Mouse (Mus musculus) heart, adult 11 months (tissue): ENCODE results near the gene Iqch.

Source experiments
- DNase-seq: peaks from one replicate; pipeline ENCODE4 v3.0.0; 2022

Iqch gene

DNA sequence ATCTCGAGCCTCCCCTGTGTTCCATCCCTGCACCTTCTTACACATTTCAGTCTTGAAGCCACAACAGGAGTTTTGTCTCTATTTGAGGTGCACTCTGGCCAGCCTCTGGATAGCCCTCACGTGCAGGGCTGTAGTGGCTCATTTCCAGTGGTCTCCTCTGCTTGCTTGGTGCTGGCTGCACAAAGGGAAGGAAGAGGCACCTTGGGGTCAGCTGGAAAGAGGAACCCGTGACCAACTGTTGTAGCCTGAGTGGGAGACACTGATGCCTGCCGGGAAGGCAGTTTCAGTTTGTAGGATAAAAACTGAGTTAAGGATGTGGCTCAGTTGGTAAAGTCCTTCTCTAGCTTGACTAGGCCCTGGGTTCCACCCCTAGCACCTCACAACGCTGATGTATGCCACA is 9.7 kb upstream of the Iqch start:
- DNase-seq = peak; percentile 91

- DNase-seq = peak; percentile 95
These were observed 8.6 kb upstream of the Iqch start for GRCm38 (mm10) chr9:63610841-63611366.

DNA sequence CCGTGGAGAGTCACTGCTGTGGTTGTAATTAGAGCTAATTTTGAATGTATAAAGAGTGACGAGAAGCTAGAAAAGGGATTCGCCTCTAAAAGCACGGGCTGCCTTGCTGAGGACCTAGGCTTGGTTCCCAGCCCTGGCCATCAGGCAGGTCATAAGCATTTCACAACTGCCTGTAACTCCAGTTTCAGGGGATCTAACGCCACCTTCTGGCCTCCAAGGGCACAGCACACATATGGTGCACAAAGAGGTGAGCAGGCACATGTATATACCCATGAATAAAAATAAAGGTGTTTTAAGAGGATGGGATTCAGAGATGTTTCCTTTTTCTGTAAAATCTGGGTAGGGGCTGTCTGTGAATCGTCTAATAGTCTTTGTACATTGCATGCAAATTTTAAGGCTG is 7.9 kb upstream of the Iqch start:
- no peak for DNase-seq

DNA sequence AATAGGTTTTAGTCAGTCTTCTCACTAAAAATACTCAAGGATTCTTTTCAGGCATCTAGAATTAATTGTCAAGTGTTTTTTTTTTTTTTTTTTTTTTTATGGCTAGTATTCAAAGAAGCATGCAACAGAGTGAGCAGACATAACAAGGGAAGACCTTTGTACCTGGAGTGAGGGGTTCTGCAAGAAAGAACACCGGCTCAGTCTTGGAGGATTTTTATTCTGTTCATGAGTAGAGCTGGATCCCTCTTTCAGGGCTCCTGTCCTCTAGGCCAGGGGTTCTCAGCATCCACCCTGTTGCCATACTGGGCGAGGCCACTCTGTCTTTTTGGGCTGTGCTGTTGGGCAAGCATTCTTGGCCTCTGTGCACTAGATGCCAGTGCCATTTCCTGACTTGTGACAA is 7.5 kb upstream of the Iqch start:
- DNase-seq = no peak

DNA sequence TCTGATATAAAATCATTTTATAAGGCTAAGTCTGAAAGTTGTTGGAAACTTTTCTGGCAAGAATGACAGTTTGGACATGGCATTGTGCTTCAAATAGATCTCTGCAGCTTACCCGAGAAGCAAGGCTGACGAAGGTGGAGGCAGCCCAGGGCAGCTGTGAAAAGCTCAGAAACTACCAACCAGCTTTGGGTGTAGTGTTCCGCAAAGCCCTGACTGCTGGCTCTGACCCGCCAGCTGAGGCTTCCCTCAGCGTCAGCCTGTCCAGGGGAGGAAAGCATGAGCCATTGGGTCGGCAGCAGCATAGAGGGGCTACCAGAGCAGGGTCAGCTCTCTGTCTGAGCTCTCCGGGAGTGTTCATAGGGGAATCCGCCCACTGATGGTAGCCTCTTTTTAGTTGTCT is 7.0 kb upstream of the Iqch start:
- DNase-seq = no peak

- DNase-seq = no peak
These were observed 5.7 kb upstream of the Iqch start for GRCm38 (mm10) chr9:63608006-63608405.

GRCm38 (mm10) chr9:63606594-63606993 is 4.3 kb upstream of the Iqch start:
- DNase-seq = no peak

GRCm38 (mm10) chr9:63603849-63604248 is 1.6 kb upstream of the Iqch start:
- peak; percentile 85 for DNase-seq

DNA sequence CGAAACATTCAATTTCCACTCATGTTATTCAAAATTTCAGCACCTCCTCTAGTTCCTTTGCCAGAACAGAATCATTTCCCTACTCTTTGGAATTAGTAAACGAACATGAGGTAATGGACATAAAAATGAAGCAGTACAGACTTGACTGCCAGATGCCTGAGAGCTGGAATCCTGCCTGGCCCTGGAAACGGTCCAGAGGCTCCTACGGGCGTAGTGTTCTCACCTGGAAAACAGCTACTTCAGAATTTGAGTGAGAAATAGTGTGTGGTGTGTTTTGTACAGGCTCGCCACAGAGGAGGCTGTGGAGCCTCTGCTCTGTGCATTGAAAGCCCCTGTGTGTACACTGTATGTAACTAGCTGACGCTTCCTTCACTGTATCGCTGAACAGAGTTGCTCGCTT is 5.6 kb downstream of the Iqch start:
- no peak for DNase-seq

DNA sequence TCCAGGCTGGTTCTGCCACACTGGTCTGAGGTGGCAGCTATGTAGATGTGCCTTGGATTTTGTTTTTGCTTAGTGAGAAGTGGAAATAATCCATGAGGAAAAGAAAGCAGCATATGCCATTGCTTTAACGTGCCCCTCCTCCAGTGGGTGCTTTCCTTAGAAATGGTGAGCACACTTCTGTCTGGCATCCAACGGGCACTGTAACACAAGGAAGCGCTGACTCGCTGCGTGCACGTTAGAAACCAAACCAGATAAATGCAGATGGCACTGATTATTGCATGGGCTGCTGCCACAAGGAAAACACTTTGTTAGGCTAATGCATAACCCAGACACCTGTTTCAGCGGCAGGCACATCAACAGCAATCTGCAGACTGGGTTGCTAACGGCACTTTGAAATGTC is 6.6 kb downstream of the Iqch start:
- DNase-seq = peak; percentile 66

- DNase-seq = peak; percentile 60
These were observed 7.3 kb downstream of the Iqch start for GRCm38 (mm10) chr9:63595032-63595431.

DNA sequence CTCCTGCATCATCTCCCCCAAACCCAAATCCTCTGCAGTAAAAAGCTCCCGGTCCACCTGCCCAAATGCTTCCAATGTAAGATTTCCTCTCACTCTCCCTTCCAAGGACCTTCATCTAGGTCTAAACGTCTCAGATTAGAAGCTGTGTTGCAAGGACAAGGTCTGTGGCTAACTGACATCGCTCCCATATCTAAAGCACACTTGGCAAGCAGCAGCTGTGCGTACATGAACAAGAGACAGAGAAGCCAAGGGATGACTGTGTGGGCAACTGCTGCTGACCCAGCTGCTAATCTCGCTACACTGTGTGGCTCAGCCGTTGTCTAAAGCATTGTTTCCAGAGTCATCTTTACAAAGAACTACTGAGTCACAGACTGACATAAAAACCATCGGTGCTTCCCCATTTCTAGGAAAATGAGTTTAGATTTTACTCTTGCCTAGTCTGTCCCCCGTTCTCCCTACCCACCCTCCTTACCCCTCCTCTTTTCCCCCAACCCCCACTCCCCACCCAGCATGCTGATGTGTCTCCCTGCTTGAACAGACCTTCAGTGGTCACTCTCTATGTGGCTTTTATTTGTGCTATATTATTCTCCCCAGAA is 10.5 kb downstream of the Iqch start:
- peak; percentile 70 for DNase-seq

- peak; percentile 23 for DNase-seq
These were observed 11.7 kb downstream of the Iqch start for GRCm38 (mm10) chr9:63590592-63590991.

- peak; percentile 68 for DNase-seq
These were observed 13.1 kb downstream of the Iqch start for GRCm38 (mm10) chr9:63589209-63589608.

DNA sequence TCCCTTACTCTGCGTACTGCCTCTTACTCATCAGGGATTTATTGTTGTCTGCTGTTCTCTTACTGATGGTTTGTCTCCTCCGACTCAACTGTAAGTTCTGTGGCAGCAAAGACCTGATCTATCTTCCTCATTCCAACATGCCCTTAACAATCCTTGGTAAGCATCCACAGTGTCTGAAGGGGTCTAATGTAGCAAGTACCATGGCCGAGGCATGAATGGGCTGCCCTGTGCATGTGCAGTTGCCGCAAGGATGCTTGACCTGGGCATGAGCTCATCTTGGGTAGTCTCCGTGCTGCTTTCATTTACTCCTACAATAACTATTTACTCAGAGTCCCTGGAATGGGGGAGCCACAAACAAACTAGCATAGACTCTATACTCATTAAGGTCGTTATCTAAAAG is 17.0 kb downstream of the Iqch start:
- DNase-seq = peak; percentile 59

DNA sequence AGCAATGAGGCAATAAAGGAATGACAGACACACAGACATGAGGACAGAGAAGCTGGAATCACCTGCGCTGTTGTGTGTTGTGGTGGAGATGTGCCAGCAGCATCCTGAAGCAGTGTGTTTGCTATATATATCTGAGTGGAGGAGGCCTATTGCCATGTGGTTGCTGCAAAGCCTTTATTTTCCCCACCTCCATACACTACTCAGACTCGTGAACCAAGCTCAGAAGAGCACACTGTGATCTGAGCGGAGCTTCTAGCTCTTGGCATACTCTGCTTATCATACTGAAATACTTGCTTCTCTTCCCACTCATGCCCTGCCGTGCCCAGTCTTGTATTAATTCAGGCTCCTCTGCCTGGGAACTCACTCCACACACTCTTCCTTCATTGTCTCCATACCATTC is 20.5 kb downstream of the Iqch start:
- DNase-seq = peak; percentile 76

DNA sequence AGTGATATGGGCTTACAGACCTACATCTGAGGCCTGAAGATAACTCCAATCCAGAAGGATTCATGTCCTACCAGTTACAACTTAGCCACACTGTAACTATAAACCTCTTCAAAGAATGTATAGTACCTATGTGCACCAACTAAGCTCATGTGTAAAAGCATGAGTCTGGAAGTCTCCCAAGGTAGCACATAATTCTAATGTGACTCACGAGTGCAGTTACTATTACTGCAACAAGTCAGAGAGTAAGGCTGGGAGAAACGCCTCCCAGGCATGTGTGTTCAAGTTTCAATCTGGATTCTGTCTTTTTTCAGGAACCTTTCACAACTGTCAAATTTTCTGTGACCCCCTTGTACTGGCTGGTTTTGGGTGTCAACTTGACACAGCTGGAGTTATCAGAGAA is 22.2 kb downstream of the Iqch start:
- DNase-seq = no peak

DNA sequence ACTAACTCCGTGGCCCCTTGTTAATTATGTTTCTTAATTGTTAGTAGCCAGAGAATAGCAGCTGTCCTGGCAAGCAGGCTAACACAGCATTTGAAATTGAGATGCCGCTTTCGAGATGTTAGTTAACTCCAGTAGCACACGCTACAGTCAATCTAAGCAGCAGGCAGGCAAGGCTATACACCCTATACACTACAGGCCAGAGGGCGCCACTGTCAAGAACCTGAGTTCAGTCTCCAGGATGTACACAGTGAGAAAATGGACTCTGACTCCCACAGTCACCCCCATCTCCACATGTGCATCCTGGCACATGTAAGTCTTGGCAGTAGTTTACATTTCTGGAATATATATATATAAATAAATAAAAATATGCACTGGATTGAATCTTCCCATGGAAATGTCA is 22.6 kb downstream of the Iqch start:
- DNase-seq = peak; percentile 59

GRCm38 (mm10) chr9:63577469-63577868 is 24.8 kb downstream of the Iqch start:
- peak; percentile 69 for DNase-seq

GRCm38 (mm10) chr9:63572874-63573273 is 29.4 kb downstream of the Iqch start:
- no peak for DNase-seq

- DNase-seq = no peak
These were observed 30.4 kb downstream of the Iqch start for GRCm38 (mm10) chr9:63571895-63572294.

DNA sequence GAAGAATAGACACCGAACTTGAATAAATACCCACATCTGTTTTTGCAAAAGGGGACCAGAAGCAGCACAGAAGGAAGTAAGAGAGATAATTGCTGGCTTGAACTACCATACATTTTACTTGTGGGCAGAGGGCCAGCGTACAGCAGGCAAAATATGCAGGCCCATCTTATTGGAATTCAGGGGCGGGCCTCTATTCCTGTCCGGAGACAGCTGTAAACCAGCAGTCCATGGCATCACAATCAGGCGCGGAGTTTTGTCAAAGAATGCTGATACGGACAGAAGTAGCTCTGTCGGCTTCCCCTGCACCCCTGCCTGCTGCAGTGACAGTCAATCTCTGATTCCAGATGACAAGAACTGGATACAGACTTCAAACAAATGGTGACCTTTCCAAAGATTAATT is 33.5 kb downstream of the Iqch start:
- peak; percentile 77 for DNase-seq

- peak; percentile 72 for DNase-seq
These were observed 34.0 kb downstream of the Iqch start for GRCm38 (mm10) chr9:63568314-63568713.

DNA sequence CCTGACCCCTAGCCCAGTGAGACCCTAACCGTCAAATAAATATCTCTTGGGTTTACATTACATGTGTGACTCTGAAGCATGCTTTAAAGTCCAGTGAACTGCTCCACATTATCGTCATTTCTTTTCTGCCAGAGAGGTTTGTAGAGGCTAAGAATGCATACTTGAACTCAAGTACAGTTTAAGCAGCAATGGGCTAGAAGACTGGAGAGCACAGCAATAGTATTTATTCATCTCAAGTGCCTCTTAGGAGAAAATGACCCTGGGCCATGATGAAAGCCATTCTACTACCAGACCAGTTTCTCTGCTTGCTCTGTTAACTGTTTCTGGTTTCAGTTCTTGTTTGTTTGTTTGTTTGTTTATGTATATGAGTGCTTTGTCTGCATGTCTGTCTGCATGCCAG is 38.9 kb downstream of the Iqch start:
- DNase-seq = no peak

DNA sequence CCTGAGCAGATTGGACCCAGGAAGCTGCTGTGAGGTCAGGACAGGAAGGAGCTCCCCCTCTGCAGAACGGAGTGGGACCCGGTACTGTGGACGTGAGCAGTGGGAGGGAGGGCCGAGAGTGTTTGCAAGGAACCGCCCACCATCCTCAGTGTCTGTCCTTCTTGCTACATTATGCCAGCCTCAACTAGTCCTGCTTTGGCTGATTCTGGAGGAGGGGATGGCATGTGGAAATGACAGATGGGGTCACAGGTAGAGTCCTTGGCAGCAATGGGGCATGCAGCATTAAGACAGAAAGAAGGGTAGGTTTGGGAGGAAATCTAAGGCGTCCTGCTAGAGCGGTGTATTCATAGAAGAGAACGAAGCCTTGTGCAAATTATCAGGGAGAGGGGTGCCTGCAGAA is 40.4 kb downstream of the Iqch start:
- peak; percentile 87 for DNase-seq
